Mouse (Mus musculus): ENCODE data around the gene Fam114a1.

Gene Fam114a1

DNA sequence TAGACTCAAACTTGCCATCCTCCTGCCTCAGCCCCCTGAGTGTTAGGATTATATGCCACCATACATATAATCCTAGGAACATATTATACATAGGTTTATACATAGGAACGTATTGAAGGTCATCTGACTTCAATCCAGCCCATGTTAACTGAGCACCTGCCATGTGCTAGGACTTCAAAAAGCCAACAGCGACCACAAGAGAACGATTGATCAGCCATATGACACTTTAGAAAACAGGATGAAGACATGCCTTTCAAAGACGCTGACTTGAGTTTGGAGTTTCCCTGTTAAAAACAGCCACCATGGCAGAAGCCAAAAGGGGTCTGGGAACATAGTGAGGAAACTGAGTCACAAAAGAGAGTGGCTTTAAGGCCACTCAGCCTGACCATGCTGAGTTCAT is 35.4 kb downstream of the Fam114a1 start:
- no peak for DNase-seq (ENCODE audit: low spot score)

DNA sequence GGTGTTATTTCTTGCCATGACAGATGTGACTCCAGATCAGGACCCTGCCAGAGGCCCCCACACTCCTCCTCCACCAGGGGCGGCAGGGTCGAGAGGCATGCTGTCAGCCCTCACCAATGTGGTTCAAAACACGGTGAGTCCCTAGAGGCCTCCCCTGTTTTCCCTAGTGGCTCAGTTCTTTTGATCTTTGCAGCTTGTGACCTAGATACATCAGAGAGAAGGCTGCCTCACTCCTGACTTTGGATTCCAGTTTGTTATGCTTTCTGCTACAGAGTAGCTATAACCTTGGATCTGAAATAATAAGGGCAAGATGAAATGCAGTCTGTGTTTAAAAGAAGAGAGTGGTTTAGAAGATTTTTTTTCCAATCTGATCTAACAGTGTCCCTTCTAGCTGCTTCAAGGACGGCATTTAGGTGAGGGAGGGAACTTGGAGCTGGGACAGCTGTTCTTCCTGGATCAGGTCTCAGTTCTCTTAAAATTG is 36.2 kb downstream of the Fam114a1 start:
- no peak for DNase-seq (ENCODE audit: low spot score)

DNA sequence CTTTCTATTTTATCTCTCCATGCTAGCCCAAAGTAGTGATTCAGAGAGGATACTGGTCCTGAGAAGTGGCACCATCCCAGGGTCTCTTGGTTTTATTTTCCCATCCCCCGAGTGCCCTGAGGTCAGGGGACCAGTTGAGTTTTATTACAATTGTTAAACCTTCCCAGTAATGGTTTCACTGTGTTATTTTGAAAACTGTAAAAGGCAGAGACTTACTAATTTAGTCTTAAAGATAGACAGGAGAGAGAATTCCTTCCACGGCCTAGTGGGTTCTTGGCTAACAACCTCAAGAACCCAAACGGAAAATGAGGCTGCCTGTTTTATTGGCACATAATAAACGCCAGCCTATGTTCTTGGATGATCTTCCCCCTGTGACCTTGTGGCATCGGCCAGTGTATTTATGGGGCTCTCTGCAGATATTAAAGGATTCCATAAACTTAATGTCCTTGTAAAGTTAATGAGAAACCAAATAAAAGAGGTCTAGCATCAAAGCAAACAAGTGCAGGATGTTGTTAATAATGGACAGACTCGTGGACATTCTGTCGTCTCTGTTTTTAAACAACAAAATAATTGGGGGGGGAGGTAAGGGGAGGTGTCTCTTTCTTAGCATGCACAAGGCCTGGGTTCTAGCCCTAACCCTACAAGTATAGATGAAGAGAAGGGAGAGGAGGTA is 42.2 kb downstream of the Fam114a1 start:
- no peak for DNase-seq (ENCODE audit: low spot score)

DNA sequence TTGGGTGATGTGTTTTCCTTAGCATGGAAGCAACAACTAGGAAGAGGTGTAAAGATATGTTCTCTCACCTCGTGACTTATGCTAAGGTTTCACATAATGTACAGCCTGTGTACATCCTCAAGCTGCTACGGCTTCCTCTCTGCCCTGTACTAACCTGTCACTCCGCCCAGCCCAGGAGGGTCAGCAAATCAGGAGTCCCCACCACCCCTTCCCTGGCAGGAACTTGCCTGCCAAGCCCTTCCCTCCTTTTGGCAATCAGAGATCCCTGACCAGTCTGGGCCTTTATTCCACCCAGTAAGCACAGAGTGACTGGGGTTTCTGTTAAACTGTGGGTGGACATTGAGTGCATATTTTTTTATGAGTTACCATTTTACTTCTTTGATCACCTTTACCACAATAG is 45.6 kb downstream of the Fam114a1 start:
- DNase-seq (ENCODE audit: low spot score), result no peak

DNA sequence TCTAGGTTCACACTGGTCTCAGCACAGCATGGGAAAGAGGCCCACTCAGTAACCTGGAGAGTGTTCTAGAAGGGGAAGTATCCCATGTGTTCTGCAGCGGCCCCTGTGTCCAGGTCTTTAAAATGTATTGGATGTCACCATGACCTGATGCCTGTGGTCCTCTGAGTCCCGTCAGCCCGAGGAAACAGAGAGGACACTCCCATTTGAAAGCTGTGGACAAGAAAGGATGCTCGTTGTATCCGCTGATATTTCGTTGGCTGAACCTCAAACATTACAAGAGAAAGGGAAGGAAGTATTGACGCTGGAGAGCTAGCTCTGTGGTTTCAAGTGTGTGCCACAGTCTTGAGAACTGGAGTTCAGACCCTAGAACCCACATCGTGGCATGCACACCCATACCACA is 49.2 kb downstream of the Fam114a1 start:
- no peak for DNase-seq (ENCODE audit: low spot score)

DNA sequence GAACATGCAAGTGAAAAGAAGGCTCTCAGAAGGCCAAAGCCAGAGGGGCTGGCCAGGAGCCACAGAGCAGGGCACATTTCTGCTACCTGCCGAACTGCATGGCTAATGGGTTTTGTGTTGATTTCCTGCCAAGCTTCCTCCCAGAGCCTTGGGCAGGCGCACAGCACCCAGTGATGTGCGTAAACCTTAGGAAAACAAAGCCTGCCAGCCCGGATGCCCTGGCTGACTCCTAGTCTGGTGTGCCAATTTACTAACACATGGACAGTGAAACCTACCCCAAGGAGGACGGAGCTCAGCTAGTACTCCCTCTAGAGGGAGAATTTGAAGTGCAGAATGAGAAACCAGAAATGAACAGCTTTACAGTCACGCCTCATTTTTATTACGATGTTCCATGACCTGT is 50.0 kb downstream of the Fam114a1 start:
- DNase-seq (ENCODE audit: low spot score), result no peak

DNA sequence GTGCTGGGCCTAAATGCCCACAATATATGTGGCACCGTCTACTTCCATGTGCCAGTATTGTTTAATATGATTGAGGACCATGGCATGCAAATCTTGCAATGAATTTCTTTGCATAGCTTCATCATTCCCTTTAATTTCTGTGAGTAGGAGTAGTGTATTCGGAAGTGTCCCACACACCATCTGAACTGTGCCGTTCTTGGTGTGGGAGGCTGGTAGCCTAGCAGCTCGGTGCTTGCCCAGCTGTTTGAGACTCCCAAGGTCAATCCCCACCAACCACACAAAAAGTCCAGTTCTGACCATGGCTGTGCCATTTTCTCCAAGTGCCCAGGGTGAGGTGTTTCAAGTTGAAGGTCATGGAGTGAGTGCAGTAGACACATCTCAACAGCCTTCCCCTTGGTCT is 52.1 kb downstream of the Fam114a1 start:
- DNase-seq (ENCODE audit: low spot score), result no peak

DNA sequence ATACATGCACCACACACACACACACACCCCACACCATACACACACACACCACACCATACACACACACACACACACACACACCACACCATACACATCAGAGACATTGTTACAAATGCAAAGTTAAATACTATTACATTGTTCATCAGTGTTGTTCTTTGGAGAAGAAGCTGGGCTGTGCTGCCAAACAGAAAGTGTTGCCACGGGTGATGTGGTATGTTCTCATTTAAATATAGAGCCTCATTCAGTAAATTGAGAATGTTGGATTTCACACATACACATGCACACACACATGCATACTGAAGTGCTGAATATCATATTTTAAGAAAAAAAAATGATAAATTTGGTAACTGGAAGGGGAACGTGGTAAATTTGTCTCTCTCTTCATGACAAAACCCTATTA is 54.8 kb downstream of the Fam114a1 start:
- DNase-seq (ENCODE audit: low spot score), result no peak

DNA sequence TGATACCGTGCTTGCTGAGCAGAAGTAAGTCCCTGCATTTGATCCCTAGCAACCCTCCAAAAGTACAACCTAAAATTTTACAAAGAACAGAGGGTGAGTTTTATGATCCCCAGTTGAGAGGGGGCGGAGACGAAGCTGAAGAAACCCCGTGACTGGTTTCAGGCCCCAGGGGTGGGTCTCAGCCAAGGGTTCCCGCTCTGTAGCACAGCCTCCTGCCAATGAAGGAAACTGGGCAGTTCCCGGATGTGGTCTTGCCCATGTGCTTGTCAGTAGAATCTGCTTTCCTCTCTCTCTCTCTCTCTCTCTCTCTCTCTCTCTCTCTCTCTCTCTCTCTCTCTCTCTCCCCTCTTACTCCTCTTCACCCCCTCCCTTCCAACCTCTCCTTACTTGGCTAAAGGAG is 56.0 kb downstream of the Fam114a1 start:
- DNase-seq (ENCODE audit: low spot score), result no peak

DNA sequence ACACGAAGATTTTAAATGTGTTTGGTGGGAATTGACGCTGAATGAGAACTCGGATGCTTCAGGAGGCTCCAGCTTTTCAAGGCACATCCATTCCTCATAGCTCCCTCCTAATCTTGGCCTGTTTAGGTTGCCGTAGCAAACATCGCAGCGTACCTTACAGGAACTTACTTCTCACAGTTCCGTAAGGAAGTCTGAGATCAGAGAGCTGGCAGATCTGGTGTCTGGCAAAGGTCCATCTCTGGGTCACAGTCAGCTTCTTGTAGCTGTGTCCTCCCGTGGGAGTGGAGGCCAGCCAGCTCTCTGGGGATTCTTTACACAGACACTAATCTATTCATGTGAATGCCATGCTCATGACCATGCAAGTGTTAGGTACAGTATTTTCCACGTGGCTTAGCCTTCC is 56.9 kb downstream of the Fam114a1 start:
- no peak for DNase-seq (ENCODE audit: low spot score)

DNA sequence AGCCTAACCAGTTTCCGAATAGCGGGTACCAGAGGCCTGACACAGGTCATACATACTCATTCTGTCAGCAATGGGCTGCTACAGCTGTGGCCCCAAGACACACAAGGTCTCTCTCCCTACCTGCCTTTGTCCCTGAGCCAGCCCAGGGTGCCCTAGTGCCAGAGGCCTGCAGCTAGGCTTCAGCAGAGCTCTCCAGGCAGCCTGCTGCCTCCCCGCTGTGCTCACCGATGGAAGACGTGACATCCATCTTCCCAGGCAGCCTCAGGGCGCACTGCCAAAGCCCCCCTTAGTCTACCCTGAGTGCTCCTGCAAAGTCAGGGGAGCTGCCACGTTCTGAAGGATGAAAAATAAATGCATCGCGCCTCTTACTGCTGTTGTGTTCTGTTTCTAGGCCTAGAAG is 58.1 kb downstream of the Fam114a1 start:
- no peak for DNase-seq (ENCODE audit: low spot score)

DNA sequence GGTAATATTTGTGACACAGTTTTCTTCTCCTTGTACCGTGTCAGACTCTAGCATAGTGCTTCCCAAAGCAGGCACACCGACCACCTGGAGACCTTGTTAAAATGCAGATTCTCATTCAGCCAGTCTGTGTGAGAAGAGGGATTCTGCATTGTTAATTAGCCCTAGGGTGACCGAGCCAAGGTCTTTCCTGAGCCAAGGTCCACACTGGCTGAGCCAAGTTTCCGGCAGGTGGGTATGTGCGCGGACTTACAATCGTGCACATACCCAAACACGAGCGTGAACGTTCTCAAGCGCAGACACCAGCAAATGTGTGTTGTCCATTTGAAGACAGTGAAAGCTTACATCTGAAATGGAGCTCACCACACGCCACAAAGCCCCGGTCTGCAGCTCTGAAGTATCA is 66.7 kb downstream of the Fam114a1 start:
- no peak for DNase-seq (ENCODE audit: low spot score)

DNA sequence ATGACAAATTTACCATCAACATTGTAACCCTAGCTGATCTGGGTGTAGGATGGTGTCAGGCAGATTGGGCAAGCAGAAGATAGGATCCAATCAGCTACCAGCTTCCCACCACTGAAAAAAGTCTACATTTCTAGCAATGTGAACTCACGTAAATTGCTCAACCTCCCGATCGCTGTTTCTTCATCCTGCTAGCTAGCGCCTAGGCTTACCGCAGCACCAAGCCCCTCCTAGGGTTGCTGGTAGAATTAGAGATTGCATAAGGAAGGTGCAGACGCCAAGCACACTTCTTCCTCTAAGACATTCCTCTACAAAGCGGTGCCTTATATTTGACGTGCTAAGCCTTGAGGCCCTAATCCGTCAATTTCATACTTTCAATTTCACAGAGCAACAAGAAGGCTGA is 68.4 kb downstream of the Fam114a1 start:
- no peak for DNase-seq (ENCODE audit: low spot score)

DNA sequence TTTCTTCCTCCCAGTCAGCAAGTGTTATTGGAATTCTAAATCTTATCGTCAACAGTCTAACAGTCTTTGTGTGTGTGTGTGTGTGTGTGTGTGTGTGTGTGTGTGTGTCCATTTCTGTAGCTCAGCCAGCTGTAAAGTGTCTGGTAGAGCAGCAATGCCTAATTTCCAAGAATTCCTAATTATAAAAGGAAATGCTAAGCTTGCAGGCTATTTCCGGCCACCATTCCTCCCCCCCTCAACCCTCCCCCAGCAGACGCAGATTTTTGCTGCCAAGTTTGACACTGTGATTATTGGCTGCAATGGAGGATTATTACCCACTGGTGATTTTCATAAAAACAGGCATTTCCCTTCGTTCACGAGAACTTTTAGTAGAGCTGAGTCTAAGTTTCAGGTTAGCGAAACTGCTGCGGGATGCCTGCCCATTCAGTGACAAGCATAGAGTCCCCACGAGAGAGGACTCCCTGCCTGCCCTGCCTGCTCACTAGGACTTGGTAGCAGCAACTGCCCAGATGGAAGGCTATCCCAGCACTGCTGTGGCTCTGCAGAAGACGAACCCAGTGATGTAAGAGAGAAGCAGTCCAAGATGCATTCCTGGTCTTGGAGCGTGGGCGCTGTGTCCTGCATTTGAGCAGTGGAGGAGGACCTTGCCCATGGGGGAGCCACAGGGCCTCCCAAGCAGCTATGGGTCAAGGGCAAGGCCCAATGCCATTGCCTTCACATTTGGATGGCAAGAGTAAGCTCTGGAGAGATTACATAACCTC is 69.1 kb downstream of the Fam114a1 start:
- no peak for DNase-seq (ENCODE audit: low spot score)

DNA sequence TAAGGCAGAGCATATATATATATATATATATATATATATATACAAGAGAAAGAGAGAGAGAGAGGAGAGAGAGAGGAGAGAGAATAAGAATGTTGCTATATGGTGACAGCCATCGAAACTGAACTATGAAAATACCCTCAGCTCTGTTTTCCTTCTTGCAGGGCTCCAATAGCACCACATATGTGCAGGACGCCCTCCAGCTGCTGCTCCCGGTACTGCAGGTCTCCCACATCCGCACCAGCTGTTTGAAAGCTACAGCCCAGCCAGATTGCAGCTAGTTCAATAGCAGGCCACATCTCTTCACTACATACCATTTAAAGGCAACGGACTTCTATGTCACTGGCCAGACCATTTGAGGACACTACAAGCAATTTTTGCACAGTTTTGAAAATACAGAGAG is 70.6 kb downstream of the Fam114a1 start:
- no peak for DNase-seq (ENCODE audit: low spot score)

DNA sequence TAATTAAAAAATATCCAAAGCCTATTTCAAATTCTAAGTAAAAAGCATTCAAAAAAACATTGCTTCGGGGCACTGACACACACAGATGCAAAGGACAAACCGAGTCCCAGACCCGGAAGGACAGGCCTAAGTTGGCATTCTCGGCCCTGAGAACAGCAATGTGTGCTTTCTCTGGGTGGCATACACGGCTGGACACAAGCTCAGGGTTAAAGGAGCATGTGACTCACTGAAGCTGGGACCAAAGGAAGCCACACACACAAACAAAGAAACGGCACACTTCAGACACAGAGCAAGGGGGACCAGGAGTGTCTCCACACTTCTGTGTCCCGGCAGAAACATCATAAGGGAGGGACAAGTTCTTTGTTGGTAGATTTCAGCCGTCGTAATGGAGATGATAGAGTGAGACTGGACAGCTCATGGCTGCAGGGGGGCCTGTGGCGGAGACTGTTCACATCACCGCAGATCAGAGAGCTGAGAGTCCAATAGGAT is 73.6 kb downstream of the Fam114a1 start:
- DNase-seq (ENCODE audit: low spot score), result no peak

DNA sequence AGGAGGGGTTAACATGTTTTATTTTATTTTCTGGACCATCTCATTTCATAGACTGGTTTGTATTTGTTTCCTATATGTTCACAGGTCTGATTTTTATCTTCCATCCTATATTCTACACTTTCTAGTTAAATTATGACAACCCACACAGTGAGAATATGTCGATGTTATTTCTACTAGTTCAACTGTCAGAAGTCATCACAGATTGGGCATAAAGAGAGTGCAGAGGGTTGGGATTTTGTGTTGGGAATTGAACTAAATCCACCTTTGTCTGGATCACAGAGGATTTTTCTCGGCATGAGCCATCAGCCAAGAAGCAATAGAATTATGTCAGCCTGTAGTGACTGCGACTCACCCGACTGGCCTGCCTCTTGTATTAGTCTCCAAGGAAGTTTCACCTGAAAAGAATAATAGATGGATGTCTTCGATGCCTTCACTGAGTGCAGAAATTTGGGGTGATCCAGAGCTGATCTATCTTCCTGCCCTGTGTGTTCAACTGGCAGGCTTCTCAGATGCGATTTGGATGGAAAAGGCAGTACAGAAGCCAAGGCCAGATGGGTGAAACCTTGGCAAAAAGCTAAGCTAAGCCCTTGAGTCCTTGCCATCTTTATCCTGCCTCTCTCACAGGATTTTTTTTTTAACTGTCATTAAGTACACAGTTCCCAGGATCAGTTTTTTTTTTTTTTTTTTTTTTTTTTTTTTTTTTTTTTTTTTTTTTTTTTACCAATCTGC is 75.9 kb downstream of the Fam114a1 start:
- DNase-seq (ENCODE audit: low spot score), result no peak

DNA sequence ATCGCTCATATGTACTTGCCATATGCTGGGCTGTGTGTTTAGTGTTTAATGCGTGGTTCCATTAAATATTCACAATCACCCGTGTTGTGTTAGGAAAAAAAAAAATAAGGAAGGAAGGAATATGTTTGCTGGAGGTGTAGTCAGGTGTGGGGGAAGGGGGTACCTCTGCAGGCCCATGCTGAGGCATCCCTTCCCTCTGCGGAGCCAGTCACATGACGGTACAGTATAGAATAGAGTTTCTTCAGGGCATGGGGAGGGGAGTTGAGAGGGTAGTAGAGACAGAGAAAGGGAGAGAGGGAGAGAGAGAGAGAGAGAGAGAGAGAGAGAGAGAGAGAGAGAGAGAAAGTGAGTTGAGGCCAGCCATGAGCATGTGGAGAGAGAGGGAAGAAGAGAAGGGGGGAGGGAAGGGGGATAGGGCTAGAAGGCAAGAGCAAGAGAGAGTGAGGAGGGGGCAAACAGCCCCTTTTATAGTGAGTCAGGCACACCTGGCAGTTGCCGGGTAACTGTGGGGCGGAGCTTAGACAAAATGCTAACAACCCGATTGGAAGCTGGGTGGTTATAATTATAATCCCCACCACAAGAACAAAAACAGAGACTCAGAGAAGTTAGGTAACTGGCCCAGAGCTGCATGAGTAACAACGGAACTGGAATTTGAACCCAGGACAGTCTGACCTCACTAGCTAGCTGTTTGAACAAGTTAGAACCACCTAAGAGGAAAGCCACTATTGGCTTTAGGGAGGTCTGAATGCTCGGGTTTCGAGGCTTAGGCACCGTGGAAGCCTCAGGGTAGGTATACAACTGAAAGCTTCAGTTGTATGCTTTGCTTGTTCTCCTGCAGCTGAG is 76.8 kb downstream of the Fam114a1 start:
- DNase-seq (ENCODE audit: low spot score), result no peak

DNA sequence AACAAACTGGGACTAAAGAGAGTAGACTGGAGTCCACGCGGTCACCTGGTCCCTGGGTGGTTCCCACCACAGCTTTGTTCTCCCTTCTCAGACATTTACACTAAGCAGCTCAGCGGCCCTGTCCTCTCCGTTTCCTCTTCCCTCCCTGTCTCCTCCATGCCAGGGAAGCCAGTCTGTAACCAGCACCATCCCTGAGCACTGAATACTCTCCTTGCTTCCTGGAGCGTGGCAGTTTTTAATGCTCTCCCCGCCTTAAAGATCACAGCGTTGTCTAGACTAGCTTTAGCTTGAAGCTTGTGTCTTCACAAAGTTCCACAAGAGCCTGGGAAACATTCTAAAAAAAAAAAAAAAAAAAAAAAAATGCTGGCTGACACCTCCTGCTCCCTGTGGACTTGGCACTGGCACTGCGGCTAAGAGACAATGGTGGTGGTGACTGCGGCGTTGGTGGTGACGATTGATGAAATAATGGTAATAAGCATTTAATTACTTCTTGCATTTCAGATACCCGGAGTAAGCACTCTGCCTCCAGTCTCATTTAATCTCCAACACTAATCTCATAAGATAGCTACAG is 77.5 kb downstream of the Fam114a1 start:
- no peak for DNase-seq (ENCODE audit: low spot score)

DNA sequence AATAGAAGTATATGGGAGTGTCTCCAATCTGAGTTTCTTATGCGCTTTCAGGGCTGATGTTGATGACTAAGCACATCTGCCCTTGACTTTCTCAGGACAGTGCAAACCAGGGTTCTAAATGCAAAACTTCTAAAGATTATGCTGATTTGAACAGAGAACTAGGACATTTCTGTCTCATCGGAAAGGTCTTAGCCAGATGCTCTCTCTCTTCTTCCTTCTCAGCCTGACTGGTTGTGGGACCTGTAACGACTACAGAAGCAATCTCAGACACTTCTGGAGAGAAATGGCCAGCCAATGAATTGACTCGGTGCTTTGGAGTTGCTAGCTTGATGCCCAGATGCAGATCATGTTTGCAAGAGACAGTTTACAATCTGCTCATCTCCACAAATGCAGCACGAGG is 80.0 kb downstream of the Fam114a1 start:
- DNase-seq (ENCODE audit: low spot score), result no peak

DNA sequence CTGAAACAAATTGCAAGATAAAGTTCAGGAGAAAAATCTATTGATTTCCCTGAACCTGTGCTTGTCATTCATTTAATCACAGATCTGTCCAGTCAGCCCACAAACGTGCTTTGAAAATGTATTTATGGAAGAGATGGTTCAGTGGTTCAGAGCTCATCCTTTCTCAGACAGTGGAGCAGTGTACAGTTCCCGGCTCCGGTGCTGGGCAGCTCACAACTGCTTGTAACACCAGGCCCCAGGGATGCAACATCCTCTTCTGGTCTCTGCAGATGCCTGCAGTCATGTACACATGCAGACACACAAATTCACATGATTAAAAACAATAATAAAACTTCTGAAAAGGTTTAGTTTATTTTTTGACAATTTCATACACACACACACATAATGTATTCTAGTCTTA is 81.6 kb downstream of the Fam114a1 start:
- DNase-seq (ENCODE audit: low spot score), result no peak

DNA sequence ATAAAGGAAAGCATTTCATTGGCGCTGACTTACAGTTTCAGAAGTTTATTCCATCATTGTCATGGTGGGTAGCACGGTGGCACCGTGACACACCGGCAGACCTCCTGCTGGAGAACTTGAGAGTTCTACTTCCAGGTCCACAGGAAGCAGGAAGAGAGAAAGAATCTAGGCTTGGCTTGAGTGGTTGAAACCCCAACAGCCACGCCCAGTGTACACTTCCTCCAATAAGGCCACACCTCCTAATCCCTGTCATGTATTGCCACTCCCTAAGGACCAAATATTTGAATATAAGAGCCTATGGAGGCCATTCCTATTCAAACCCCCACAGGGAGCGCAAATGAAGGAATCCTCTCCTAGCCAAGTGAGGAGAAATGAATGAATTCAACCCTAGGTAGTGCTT is 87.7 kb downstream of the Fam114a1 start:
- no peak for DNase-seq (ENCODE audit: low spot score)

Measured in c-Kit-positive CD71-positive TER-119-positive erythroid progenitor cells, embryonic 14.5 days (primary cell).